Mouse (Mus musculus): Measurements from ENCODE around the gene Ndufaf5. TPM values are rescaled to one million over a fixed set of nuclear protein-coding genes. Genes with fewer than 3 reads are reported as not detected.

Ndufaf5 gene
- total and polyA plus RNA-seq, 3 experiments: 17.1 to 21.1 TPM; not detected in 1

Other genes with a start within 250 kb of the Ndufaf5 start
- 31.1 and 31.5 TPM in 2 replicates for gene Tasp1, start 103.8 kb upstream of the Ndufaf5 start, total RNA-seq (2012; rRNA removed)
- 10 to 100 TPM in 1 of 2 experiments, not detected in 1; 17.0 TPM for gene Tasp1, start 103.8 kb upstream of the Ndufaf5 start, polyA plus RNA-seq (2012; ENCODE audit: insufficient read depth in 1 of 2, insufficient read length in 2 of 2, low read depth in 1 of 2, low replicate concordance in 2 of 2, missing spikeins in 1 of 2)
- gene Gm17374, start 18.6 kb upstream of the Ndufaf5 start, total RNA-seq (2012; rRNA removed): not detected in 2 replicates
- not detected for gene Gm17374, start 18.6 kb upstream of the Ndufaf5 start, polyA plus RNA-seq (2012; ENCODE audit: insufficient read depth in 1 of 2, insufficient read length in 2 of 2, low read depth in 1 of 2, low replicate concordance in 2 of 2, missing spikeins in 1 of 2)
- 25.8 and 27.7 TPM in 2 replicates for gene Esf1, start 85 bp upstream of the Ndufaf5 start, total RNA-seq (2012; rRNA removed)
- 10 to 100 TPM in 1 of 2 experiments, not detected in 1; 31.0 TPM for gene Esf1, start 85 bp upstream of the Ndufaf5 start, polyA plus RNA-seq (2012; ENCODE audit: insufficient read depth in 1 of 2, insufficient read length in 2 of 2, low read depth in 1 of 2, low replicate concordance in 2 of 2, missing spikeins in 1 of 2)
- not detected in 2 replicates for gene Sel1l2, start 219.1 kb downstream of the Ndufaf5 start, total RNA-seq (2012; rRNA removed)
- not detected for gene Sel1l2, start 219.1 kb downstream of the Ndufaf5 start, polyA plus RNA-seq (2012; ENCODE audit: insufficient read depth in 1 of 2, insufficient read length in 2 of 2, low read depth in 1 of 2, low replicate concordance in 2 of 2, missing spikeins in 1 of 2)
- not detected in 2 replicates for gene Macrod2, start 224.7 kb downstream of the Ndufaf5 start, total RNA-seq (2012; rRNA removed)
- not detected for gene Macrod2, start 224.7 kb downstream of the Ndufaf5 start, polyA plus RNA-seq (2012; ENCODE audit: insufficient read depth in 1 of 2, insufficient read length in 2 of 2, low read depth in 1 of 2, low replicate concordance in 2 of 2, missing spikeins in 1 of 2)

Data from MEL (cell line).